Mouse (Mus musculus): ENCODE data around the gene Mrgprd. TPM values are rescaled to one million over a fixed set of nuclear protein-coding genes. Genes with fewer than 3 reads are reported as not detected.

Mrgprd gene
- total and polyA plus RNA-seq, 2 experiments from 2014 or later = not detected

GRCm38 (mm10) chr7:145302488-145303285 lies 11.9 kb upstream of the Mrgprd start:
- peak; percentile 57 for DNase-seq (ENCODE audit: low spot score)
- no peak overlapping the region for H3K27ac ChIP-seq
- H3K36me3 ChIP-seq (ENCODE audit: insufficient read depth, low read length) = no peaks in the 10 kb centered on the region
- ATAC-seq = peak; percentile 87
- peak overlapping the region; percentile 43 for H3K4me2 ChIP-seq (ENCODE audit: low read depth, low read length)
- H3K4me3 ChIP-seq (ENCODE audit: low read length) = peak overlapping the region; percentile 4; the same call in 1 of the 2 replicates
- no peak for TF ChIP-seq CTCF (IDR thresholded peaks at IDR 0.05; ENCODE audit: low read depth)
- no peaks in the 10 kb centered on the region for H3K9me3 ChIP-seq (ENCODE audit: low read length)
- WGBS = 11% methylated on average over 20 of the region's 20 CpGs
- no peaks in the 10 kb centered on the region for H3K4me1 ChIP-seq (ENCODE audit: insufficient read depth, low read length)
- H3K27me3 ChIP-seq (ENCODE audit: insufficient read depth, low read length) = no peaks in the 10 kb centered on the region
- H3K9ac ChIP-seq (replicated peaks; ENCODE audit: low read length) = no peak overlapping the region

- no peak for TF ChIP-seq CTCF (IDR thresholded peaks at IDR 0.05; ENCODE audit: low read depth)
Measured at GRCm38 (mm10) chr7:145304153-145304552, 10.5 kb upstream of the Mrgprd start.

GRCm38 (mm10) chr7:145307636-145308035 lies 7.0 kb upstream of the Mrgprd start:
- Histone ChIP-seq H3K9ac (replicated peaks; ENCODE audit: low read length) (no peak overlapping the region), H3K4me2 (ENCODE audit: low read depth, low read length) (no peak overlapping the region), H3K27me3 (ENCODE audit: insufficient read depth, low read length) (no peaks in the 10 kb centered on the region), H3K4me1 (ENCODE audit: insufficient read depth, low read length) (peaks cover 6% of the 10 kb centered on the region; the same call in 1 of the 2 replicates), H3K27ac (no peak overlapping the region), H3K9me3 (ENCODE audit: low read length) (no peaks in the 10 kb centered on the region), H3K4me3 (ENCODE audit: low read length) (no peak overlapping the region), H3K36me3 (ENCODE audit: insufficient read depth, low read length) (no peaks in the 10 kb centered on the region)
- no peak for TF ChIP-seq CTCF (IDR thresholded peaks at IDR 0.05; ENCODE audit: low read depth)
- DNase-seq (ENCODE audit: low spot score) (no peak), ATAC-seq (no peak)
- 89% methylated on average over 10 of the region's 10 CpGs for WGBS

More at GRCm38 (mm10) chr7:145304153-145304552, 10.5 kb upstream of the Mrgprd start:
- Histone ChIP-seq H3K4me3 (ENCODE audit: low read length) (no peak overlapping the region), H3K9me3 (ENCODE audit: low read length) (no peaks in the 10 kb centered on the region), H3K27ac (no peak overlapping the region), H3K4me2 (ENCODE audit: low read depth, low read length) (no peak overlapping the region), H3K36me3 (ENCODE audit: insufficient read depth, low read length) (no peaks in the 10 kb centered on the region), H3K27me3 (ENCODE audit: insufficient read depth, low read length) (no peaks in the 10 kb centered on the region), H3K9ac (replicated peaks; ENCODE audit: low read length) (no peak overlapping the region), H3K4me1 (ENCODE audit: insufficient read depth, low read length) (no peaks in the 10 kb centered on the region)
- ATAC-seq (no peak), DNase-seq (ENCODE audit: low spot score) (no peak)
- 82% methylated on average over 2 of the region's 2 CpGs for WGBS

GRCm38 (mm10) chr7:145308061-145308675 lies 6.5 kb upstream of the Mrgprd start:
- no peak for DNase-seq (ENCODE audit: low spot score)
- Histone ChIP-seq H3K27me3 (ENCODE audit: insufficient read depth, low read length) (no peaks in the 10 kb centered on the region), H3K4me1 (ENCODE audit: insufficient read depth, low read length) (peaks cover 6% of the 10 kb centered on the region; the same call in 1 of the 2 replicates), H3K27ac (no peak overlapping the region), H3K4me2 (ENCODE audit: low read depth, low read length) (no peak overlapping the region), H3K36me3 (ENCODE audit: insufficient read depth, low read length) (no peaks in the 10 kb centered on the region), H3K9ac (replicated peaks; ENCODE audit: low read length) (no peak overlapping the region), H3K9me3 (ENCODE audit: low read length) (no peaks in the 10 kb centered on the region), H3K4me3 (ENCODE audit: low read length) (no peak overlapping the region)
- TF ChIP-seq CTCF (IDR thresholded peaks at IDR 0.05; ENCODE audit: low read depth) = no peak
- ATAC-seq = peak; percentile 51; the same call in 1 of the 2 replicates
- 72% methylated on average over 30 of the region's 30 CpGs for WGBS

GRCm38 (mm10) chr7:145308866-145309265 lies 5.8 kb upstream of the Mrgprd start:
- TF ChIP-seq CTCF (IDR thresholded peaks at IDR 0.05; ENCODE audit: low read depth) = no peak
- H3K9ac ChIP-seq (replicated peaks; ENCODE audit: low read length) = no peak overlapping the region
- ATAC-seq = no peak

GRCm38 (mm10) chr7:145309877-145310276 lies 4.8 kb upstream of the Mrgprd start:
- H3K36me3 ChIP-seq (ENCODE audit: insufficient read depth, low read length) = no peaks in the 10 kb centered on the region
- WGBS = 53% methylated on average over 1 of the region's 1 CpGs
- no peak overlapping the region for H3K27ac ChIP-seq
- no peak overlapping the region for H3K4me3 ChIP-seq (ENCODE audit: low read length)
- ATAC-seq = no peak
- H3K27me3 ChIP-seq (ENCODE audit: insufficient read depth, low read length) = no peaks in the 10 kb centered on the region
- peaks cover 6% of the 10 kb centered on the region; the same call in 1 of the 2 replicates for H3K4me1 ChIP-seq (ENCODE audit: insufficient read depth, low read length)
- TF ChIP-seq CTCF (IDR thresholded peaks at IDR 0.05; ENCODE audit: low read depth) = no peak
- no peak overlapping the region for H3K4me2 ChIP-seq (ENCODE audit: low read depth, low read length)
- no peaks in the 10 kb centered on the region for H3K9me3 ChIP-seq (ENCODE audit: low read length)
- no peak overlapping the region for H3K9ac ChIP-seq (replicated peaks; ENCODE audit: low read length)
- DNase-seq (ENCODE audit: low spot score) = no peak

More at GRCm38 (mm10) chr7:145308866-145309265, 5.8 kb upstream of the Mrgprd start:
- Histone ChIP-seq H3K4me3 (ENCODE audit: low read length) (no peak overlapping the region), H3K36me3 (ENCODE audit: insufficient read depth, low read length) (no peaks in the 10 kb centered on the region), H3K9me3 (ENCODE audit: low read length) (no peaks in the 10 kb centered on the region), H3K27me3 (ENCODE audit: insufficient read depth, low read length) (no peaks in the 10 kb centered on the region), H3K4me2 (ENCODE audit: low read depth, low read length) (no peak overlapping the region), H3K4me1 (ENCODE audit: insufficient read depth, low read length) (peaks cover 6% of the 10 kb centered on the region; the same call in 1 of the 2 replicates), H3K27ac (no peak overlapping the region)
- WGBS = 73% methylated on average over 4 of the region's 4 CpGs
- DNase-seq (ENCODE audit: low spot score) = no peak

Measured in hindbrain, postnatal 0 days (tissue).